8 mouse cellular contexts compared by ENCODE assay signal in the genomic region with DNA sequence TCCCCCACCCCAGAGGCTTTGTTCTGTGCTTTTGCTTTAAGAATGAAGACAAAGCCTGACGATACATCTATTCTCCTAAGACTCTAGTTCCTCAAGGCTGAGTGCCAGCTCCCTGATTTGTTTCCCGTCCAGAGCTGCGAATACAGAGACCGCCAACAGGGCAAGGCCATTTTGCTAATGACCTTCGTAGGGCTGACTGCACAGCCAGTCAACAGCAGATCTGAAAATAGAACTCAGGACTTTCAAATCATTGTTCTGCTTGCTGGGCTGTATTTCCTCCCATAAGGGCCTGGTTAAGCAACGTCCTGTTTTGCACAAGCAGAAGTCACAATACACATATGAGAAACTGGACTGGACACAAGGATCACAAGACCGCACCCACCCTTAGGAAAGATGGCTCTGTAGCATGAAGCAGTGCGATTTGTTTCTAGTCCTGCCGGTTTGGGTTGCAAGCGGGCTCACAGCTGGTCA.
DNase-seq lines count a peak whose midpoint lies in the region; ATAC-seq and TF ChIP-seq lines count a peak whose summit lies in the region.

No protein-coding gene starts in this region.

- no peak for TF ChIP-seq POLR2A in thymus, adult 2 months (IDR thresholded peaks at IDR 0.05; ENCODE audit: control insufficient read depth, extremely low read depth, insufficient read depth, low read length, poor library complexity)

- H3K27me3 ChIP-seq in thymus, adult 2 months (ENCODE audit: control insufficient read depth, insufficient read depth, low read length), result no peaks in the 10 kb centered on the region
- H3K27me3 ChIP-seq in limb, embryonic 15.5 days, result no peaks in the 10 kb centered on the region

- no peak overlapping the region for H3K4me3 ChIP-seq in thymus, adult 2 months (ENCODE audit: control insufficient read depth, insufficient read depth, low read length)
- H3K4me3 ChIP-seq in limb, embryonic 15.5 days, result no peak overlapping the region

- no peak for TF ChIP-seq CTCF in thymus, adult 2 months (IDR thresholded peaks at IDR 0.05; ENCODE audit: borderline replicate concordance, control insufficient read depth, extremely low read depth, insufficient read depth, low read length, poor library complexity)

- no peak for ATAC-seq in limb, embryonic 15.5 days (ENCODE audit: insufficient number of reproducible peaks, low FRiP score, low TSS enrichment, low read depth)

- peak; percentile 22 to 28 for DNase-seq in frontal cortex, postnatal 10 days (ENCODE audit: low spot score in 2 of 2)
- no peak for DNase-seq in frontal cortex, postnatal 36 days (ENCODE audit: low spot score in 2 of 2)
- DNase-seq in thymus, adult 2 months, result no peak
- DNase-seq in thymus, postnatal 36 days, result no peak
- peak; percentile 68 for DNase-seq in heart, postnatal 25 days (ENCODE audit: low spot score)
- DNase-seq in spleen, postnatal 36 days (ENCODE audit: low spot score in 2 of 2), result peak; percentile 86 to 87
- DNase-seq in urinary bladder, postnatal 25 days (ENCODE audit: low spot score), result no peak

- no peak overlapping the region for H3K4me2 ChIP-seq in limb, embryonic 15.5 days

- H3K27ac ChIP-seq in thymus, adult 2 months (ENCODE audit: control insufficient read depth, insufficient read depth, low read length), result peak overlapping the region; percentile 39; the same call in 1 of the 2 replicates
- H3K27ac ChIP-seq in limb, embryonic 15.5 days, result peak overlapping the region; percentile 50; the same call in 1 of the 2 replicates

- H3K9me3 ChIP-seq in limb, embryonic 15.5 days, result no peaks in the 10 kb centered on the region

- H3K36me3 ChIP-seq in thymus, adult 2 months (ENCODE audit: control insufficient read depth, insufficient read depth, low read length), result no peaks in the 10 kb centered on the region
- H3K36me3 ChIP-seq in limb, embryonic 15.5 days, result no peaks in the 10 kb centered on the region

- intact Hi-C loops in heart, postnatal 25 days (cut with DNase I), result loop anchor here (5.0 kb wide), 3 partner anchors 75 to 280 kb away; no protein-coding TSS in a partner anchor

- 87% methylated on average over 10 of the region's 10 CpGs for WGBS in thymus, adult 2 months
- 77% methylated on average over 10 of the region's 10 CpGs for WGBS in limb, embryonic 15.5 days

- H3K9ac ChIP-seq in limb, embryonic 15.5 days, result no peak overlapping the region

- peaks cover 15% of the 10 kb centered on the region for H3K4me1 ChIP-seq in thymus, adult 2 months (replicated peaks; ENCODE audit: control insufficient read depth, insufficient read depth, low read length)
- no peaks in the 10 kb centered on the region; the same call in 1 of the 2 replicates for H3K4me1 ChIP-seq in limb, embryonic 15.5 days

Comparison
In these comparisons a context has a peak if more than half of its experiments do, and no peak if none do; other contexts are left out.
1. DNase-seq: peak in frontal cortex, postnatal 10 days (2 of 2), heart, postnatal 25 days (single experiment) and spleen, postnatal 36 days (2 of 2); none in frontal cortex, postnatal 36 days (0 of 2), thymus, adult 2 months (single experiment), thymus, postnatal 36 days (0 of 2) and urinary bladder, postnatal 25 days (single experiment).